Mouse (Mus musculus) adipocyte (in vitro differentiated cells): ENCODE results near the gene Adora3.

Experiments
- DNase-seq: peaks from one replicate; pipeline ENCODE4 v3.0.0-alpha.2; 2016; ENCODE audit warnings: low spot score

Adora3 gene

GRCm38 (mm10) chr3:105876022-105876421 lies 5.4 kb downstream of the Adora3 start:
- DNase-seq = peak; percentile 67

- no peak for DNase-seq
These were observed 6.7 kb downstream of the Adora3 start for GRCm38 (mm10) chr3:105877252-105877803.

- DNase-seq = no peak
These were observed 7.3 kb downstream of the Adora3 start for GRCm38 (mm10) chr3:105877919-105878318.

- DNase-seq = no peak
These were observed 8.1 kb downstream of the Adora3 start for GRCm38 (mm10) chr3:105878751-105879150.

- DNase-seq = no peak
These were observed 9.8 kb downstream of the Adora3 start for GRCm38 (mm10) chr3:105880419-105880818.

GRCm38 (mm10) chr3:105882105-105882504 lies 11.4 kb downstream of the Adora3 start:
- DNase-seq = no peak

GRCm38 (mm10) chr3:105883111-105883510 lies 12.5 kb downstream of the Adora3 start:
- DNase-seq = no peak

- no peak for DNase-seq
These were observed 18.3 kb downstream of the Adora3 start for GRCm38 (mm10) chr3:105888961-105889360.

GRCm38 (mm10) chr3:105890220-105890619 lies 19.6 kb downstream of the Adora3 start:
- DNase-seq = peak; percentile 58

GRCm38 (mm10) chr3:105891141-105891540 lies 20.5 kb downstream of the Adora3 start:
- DNase-seq = no peak

GRCm38 (mm10) chr3:105891760-105892571 lies 21.3 kb downstream of the Adora3 start:
- DNase-seq = no peak

GRCm38 (mm10) chr3:105892572-105893495 lies 22.2 kb downstream of the Adora3 start:
- no peak for DNase-seq

- DNase-seq = peak; percentile 32
These were observed 23.3 kb downstream of the Adora3 start for GRCm38 (mm10) chr3:105893941-105894391.

GRCm38 (mm10) chr3:105894601-105895592 lies 24.2 kb downstream of the Adora3 start:
- DNase-seq = peak; percentile 92

GRCm38 (mm10) chr3:105896811-105897210 lies 26.2 kb downstream of the Adora3 start:
- DNase-seq = no peak

GRCm38 (mm10) chr3:105898325-105898724 lies 27.7 kb downstream of the Adora3 start:
- DNase-seq = peak; percentile 85

- DNase-seq = no peak
These were observed 28.2 kb downstream of the Adora3 start for GRCm38 (mm10) chr3:105898861-105899260.

GRCm38 (mm10) chr3:105899394-105900147 lies 28.9 kb downstream of the Adora3 start:
- DNase-seq = peak; percentile 91

- DNase-seq = no peak
These were observed 29.6 kb downstream of the Adora3 start for GRCm38 (mm10) chr3:105900266-105900665.

GRCm38 (mm10) chr3:105900716-105901115 lies 30.1 kb downstream of the Adora3 start:
- DNase-seq = no peak
